Mouse (Mus musculus): ENCODE data around the gene Zbtb25.

The Zbtb25 gene

DNA sequence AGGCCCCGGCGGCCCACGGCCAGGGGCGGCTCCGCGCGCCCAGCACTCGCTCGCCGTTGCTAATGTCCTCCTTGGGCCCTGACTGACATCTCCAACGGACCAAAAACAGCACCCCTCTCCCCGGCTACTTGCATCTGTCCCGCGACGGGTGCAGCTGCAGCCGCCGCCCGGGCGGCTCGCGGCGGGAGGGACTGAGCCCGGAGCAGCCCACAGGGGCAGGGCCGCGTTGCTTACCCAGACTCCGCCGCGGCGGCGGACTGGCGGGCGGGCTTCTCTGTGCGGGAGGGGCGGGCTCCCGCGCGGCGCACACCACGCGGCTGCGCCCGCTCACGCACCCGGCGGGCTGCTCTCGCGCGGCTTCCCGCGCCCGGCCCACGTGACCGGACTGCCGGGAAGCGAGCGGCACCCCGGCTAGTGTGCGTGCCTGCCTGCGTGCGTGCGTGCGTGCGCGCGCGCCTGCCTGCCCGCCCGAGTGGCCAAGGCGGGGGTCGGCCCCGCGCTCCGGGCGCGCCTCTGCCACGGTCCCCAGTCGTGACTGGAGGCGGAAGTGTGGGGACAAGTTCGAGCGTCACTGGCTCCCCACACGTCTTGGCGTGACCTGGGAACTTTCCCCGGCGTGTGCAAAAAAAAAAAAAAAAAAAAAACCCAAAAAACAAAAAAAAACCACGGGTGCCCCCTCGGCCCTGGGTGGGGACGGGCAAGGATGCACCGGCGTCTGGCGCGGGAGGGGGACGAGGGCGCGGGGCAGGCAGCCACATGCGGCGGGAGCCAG is at the start of gene Zbtb25:
Gene Zbtb25 (minus strand): TSS at position 397 of the 772 bp plus-strand sequence.
- peak; percentile 85 for DNase-seq (ENCODE audit: extremely low spot score)

DNA sequence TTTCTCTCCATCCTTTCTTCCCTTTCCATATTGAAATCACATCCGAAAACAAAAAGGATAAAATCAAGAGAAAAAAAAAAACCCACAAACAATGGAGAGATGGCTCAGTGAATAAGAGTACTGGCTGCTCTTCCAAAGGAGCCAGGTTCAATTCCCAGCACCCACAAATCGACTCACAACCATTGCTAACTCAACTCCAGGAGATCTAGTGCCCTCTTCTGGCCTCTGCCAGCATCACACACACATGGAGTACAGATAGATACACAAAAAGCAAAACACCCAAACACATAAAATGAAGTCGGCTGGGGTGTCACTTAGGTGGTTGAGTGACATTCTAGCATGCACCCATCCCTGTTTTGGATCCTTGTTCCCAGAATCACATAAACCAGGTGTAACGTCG is 48.9 kb upstream of the Zbtb25 start:
- DNase-seq (ENCODE audit: extremely low spot score), result no peak

DNA sequence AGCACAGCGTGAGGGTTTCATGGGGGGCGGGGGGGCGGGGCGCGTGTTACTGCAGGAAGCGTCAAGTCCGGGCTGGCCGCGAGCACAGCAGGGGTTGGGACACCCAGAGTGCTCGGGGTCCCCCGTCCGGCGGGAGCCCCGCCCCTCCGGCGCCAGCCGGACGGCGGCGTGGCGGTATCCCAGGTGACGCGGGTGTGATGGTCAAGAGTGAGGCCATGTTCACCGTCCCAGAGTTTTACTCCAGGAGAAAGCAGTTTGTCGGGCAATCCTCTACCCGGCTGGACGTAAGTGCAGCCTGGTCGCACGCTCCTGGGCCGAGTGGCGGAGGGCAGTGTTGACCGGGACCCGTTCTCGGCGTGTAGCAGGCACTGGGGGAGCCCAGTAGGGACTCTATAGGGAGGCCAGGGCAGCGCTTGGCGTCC is 48.0 kb upstream of the Zbtb25 start, which contains the start of gene Ppp1r36:
Gene Ppp1r36 (plus strand): TSS at position 106 of the 422 bp plus-strand sequence.
- DNase-seq (ENCODE audit: extremely low spot score), result peak; percentile 55

DNA sequence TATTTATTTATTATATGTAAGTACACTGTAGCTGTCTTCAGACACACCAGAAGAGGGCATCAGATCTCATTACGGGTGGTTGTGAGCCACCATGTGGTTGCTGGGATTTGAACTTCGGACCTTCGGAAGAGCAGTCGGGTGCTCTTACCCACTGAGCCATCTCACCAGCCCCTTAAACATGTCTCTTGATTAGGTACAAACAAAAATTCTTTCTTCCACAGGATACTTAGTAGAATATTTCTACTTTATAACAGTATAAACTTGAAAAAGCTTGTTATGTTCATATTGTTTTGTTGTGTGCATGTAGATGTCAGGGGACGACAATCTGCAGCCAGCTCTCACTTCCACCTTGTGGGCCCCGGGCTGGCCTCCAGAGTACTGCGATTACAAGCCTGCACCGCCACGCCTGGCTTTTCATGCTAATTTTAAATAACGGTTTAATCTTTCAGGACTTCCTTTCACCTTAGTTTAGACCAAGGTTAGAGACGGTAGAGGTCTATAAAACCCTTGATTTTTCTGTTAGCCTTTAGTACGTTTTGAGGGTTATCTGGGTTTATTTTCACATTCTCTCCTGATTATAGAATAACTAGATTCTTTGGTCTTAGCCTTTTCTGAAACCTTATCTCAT is 46.1 kb upstream of the Zbtb25 start:
- no peak for DNase-seq (ENCODE audit: extremely low spot score)

DNA sequence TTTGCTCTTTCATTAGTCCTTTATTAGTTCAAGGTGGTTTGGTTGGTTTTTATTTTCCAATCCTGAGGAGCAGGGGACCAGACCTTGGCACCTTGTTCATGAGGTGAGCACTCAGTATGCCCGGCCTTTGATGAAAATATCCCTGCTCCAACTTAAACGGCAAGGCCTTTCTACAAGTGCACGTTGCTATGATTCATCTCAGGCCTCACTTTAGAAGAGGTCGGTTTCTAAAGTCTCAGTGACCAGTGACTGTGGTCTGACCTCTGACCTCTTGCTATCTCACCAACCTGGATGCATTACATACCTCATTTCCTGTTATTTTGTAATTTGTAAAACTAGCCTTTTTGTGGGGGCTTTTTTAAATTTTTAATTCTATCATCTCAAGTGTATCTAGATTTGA is 39.8 kb upstream of the Zbtb25 start:
- no peak for DNase-seq (ENCODE audit: extremely low spot score)

DNA sequence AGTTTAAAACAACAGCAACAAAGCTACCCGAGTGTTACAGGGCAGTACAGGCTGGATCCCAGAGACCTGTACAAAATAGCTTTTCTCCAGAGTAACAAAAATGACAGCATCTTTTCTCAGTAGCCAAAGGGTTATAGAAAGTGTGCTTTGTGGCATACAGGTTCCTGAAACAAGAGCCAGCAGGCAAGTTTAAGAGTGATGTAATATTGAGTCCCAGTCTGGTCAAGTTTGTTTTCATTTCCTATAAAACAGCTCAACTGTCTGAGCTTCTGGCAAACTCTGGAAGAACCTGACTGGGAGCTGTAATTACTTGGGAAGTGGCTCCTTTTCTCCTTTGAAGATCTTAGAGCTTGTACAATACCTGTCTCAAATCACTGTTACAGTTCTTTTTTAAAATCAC is 37.8 kb upstream of the Zbtb25 start:
- DNase-seq (ENCODE audit: extremely low spot score), result peak; percentile 14

DNA sequence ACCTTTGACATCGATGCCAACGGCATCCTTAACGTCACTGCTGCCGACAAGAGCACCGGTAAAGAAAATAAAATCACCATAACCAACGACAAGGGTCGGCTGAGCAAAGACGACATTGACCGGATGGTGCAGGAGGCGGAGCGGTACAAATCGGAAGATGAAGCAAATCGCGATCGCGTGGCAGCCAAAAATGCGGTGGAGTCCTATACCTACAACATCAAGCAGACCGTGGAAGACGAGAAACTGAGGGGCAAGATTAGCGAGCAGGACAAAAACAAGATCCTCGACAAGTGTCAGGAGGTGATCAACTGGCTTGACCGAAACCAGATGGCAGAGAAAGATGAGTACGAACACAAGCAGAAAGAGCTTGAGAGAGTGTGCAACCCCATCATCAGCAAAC is 36.6 kb upstream of the Zbtb25 start:
- peak; percentile 43 for DNase-seq (ENCODE audit: extremely low spot score)

DNA sequence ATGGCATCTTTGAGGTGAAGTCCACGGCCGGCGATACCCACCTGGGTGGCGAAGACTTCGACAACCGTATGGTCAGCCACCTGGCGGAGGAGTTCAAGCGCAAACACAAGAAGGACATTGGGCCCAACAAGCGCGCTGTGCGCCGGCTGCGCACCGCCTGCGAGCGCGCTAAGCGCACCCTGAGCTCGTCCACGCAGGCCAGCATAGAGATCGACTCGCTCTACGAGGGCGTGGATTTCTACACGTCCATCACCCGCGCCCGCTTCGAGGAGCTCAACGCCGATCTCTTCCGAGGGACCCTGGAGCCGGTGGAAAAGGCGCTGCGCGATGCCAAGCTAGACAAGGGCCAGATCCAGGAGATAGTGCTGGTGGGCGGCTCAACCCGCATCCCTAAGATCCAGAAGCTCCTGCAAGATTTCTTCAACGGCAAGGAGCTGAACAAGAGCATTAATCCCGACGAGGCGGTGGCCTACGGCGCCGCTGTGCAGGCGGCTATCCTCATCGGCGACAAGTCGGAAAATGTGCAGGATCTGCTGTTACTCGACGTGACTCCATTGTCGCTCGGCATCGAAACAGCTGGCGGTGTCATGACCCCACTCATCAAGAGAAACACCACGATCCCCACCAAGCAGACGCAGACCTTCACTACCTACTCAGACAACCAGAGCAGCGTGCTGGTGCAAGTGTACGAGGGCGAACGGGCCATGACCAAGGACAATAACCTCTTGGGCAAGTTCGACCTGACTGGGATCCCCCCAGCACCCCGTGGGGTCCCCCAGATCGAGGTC is 36.0 kb upstream of the Zbtb25 start:
- peak; percentile 48 for DNase-seq (ENCODE audit: extremely low spot score)

DNA sequence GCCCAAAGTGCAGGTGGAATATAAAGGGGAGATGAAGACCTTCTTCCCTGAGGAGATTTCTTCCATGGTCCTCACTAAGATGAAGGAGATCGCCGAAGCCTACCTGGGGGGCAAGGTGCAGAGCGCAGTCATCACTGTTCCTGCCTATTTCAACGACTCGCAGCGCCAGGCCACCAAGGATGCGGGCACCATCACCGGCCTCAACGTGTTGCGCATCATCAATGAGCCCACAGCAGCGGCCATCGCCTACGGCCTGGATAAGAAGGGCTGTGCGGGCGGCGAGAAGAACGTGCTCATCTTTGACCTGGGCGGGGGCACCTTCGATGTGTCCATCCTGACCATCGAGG is 35.4 kb upstream of the Zbtb25 start:
- DNase-seq (ENCODE audit: extremely low spot score), result peak; percentile 9

DNA sequence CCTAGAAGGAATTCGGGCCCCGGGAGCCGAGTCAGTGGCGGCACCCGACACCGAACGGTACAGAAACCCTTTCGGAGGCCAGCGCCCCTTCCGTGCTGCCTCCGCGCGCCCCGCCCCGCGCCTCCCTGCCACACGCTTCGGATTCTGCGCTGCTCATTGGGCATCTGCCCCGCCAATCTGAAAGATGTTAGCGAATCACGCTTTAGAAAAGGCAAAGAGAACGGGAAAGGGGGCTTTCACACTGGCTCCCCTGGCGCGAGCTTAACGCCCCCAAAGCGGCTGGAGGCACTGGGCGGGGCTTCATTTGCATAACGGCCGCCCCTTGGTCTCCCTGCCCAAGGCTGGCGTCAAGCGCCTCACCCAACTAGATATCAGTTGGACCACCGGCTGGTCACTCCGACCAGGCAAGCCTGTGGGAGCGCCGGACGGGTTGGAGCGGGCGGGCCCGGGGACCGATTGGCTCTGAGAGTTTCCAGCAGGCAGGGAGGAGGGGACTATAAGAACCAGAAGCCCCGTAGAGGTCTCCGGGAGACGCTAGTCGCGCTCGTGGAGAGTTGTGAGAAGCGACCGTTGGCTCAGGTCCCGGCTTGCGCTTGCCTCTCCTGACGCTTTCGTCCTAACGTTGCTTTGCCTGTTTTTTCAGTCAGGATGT is 34.6 kb upstream of the Zbtb25 start, which contains the start of gene Hspa2:
Gene Hspa2 (plus strand): TSS at position 291 of the 652 bp plus-strand sequence.
- DNase-seq (ENCODE audit: extremely low spot score), result peak; percentile 99

DNA sequence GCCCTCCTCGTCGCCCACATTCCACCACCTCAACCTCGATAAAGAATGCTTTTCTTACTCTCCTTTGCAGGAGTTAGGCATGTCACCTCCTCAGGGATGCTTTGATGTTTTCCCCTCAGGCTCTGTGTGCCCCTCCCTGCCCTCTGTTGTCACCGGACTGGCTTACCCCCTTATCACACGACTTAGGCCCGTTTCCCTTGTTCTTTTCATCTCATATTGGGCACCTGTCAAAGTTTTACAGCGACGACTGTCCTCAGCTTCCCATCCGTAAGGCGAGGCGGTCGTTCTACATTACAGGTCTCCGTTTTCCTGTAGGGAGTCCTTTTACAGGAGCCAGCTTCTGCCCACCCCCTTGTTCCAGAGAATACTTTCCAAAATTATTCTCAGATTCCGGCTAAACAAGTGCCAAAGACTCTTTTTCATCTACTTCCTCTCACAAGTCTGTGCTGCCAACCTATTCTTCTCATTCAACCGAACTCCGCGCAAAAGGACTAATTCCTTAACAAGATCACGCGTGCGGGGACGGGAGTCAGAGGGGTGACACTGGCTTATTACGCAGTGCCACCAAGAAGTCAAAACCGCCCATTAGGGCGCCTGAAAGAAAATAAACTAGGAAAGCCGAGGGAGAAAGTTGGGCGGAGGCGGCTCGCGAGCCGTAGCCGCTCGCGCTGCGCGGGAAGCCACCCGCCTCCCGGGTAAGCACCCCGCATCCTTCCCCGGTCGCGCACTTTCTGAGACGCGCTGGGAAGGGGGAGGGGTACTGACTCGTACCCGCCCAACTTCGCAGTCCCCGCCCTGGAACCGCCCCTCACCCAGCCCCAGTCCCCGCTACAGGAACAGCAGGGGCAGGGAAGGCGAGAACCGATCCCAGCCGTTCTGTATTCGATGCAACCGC is 33.8 kb upstream of the Zbtb25 start:
- no peak for DNase-seq (ENCODE audit: extremely low spot score)

DNA sequence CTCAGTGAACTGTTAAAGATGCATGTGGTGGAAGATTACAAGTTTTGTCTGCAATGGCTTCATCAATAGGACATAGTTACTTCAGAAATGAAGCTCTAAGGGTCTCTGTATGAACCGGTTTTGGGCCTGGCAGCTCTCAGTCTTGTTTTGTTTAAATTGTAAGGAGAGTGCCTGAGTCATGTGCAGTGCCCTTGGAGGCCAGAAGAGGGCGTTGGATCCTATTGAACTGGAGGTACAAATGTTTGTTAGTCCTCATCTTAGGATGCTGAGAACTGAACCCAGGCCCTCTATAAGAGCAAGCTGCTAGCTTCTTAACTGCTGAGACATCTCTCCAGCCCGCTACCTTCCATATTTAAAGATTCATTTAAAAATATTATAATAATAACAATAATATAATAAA is 32.3 kb upstream of the Zbtb25 start:
- DNase-seq (ENCODE audit: extremely low spot score), result no peak

DNA sequence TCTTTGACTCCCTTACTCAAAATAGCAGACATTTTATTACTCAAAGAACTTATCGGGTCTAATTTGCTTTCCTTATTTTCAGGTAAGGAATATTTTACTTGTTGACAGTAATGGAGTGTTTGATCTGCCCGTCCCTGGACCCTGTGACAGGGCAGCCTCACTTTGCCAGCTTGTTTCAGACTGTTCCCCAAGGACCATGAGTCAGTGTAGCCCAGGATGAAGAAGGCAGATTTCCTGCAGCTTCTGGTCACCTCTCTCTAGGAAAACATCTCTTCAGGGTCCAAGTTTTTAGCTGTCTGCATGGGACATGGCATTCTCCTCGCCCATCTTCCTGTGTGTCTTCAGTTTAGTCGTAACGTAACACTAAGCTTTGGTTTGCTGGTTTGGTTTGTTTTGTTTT is 27.9 kb upstream of the Zbtb25 start:
- DNase-seq (ENCODE audit: extremely low spot score), result no peak

DNA sequence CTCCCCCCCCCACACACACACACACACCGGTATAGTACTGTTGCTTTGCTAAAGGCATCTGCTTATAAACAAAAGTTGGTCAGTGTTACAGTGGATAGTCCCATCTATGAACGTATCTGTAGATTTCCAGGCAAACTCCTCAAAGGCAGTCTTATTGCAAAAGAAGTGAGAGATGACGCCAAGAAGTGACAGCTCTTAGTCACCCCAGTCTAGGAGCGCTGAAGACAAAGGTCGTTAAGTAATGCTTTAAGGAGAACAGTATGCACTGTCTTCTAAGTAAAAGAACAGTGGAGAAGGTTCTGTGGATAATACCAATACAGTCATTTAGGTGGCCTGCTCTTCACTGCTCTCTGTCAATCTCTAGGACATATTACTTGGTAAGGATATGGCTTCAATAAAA is 23.6 kb upstream of the Zbtb25 start:
- no peak for DNase-seq (ENCODE audit: extremely low spot score)

DNA sequence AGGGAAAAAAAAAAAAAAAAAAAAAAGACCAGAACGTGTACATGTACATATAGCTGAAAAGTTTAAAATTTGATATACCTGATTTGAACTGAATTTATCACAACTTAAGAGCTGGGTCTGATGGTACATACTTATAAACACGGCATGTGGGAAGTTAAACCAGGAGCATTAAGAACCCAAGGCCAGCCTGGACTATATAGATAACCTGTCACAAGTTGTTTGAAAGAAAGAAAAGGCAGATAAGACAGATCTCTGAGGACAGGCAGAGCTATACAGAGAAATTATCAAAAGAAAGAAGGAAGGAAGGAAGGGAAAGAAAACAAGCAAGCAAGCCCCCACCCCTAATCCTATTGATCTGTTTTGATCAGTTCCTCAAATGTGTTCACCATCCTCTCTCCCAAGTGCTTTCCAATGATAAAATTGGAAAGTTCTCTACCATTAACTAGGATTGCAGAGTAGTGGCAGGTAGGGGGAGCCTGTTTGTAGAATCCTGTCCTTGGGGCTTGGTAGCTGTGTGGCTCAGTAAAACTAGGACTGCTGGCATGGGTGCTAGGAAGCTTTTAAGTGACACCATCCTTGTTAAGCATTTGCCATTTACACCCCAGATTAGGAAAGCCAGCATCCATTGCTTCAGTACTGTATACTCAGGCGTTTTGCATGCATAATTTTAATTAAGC is 22.3 kb upstream of the Zbtb25 start:
- DNase-seq (ENCODE audit: extremely low spot score), result no peak

DNA sequence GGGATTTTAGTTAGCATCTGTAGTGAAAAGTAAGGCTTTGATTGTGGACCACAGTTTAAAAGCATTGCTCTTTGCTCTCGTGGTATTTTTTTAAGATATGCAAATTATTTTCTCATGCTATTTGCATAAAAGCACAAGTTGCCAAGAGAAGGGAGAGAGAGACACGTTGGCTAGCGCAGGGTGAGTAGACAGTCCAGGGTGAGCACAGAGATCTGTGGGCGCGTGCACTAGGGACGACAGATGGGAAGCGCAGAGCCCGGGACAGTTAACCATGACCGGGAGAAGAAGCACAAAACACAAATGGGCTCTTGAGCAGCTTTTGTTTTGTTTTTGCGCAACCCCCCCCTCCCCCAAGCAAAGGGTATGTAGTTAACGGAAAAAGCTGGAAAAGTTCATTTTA is 19.4 kb upstream of the Zbtb25 start:
- DNase-seq (ENCODE audit: extremely low spot score), result no peak

DNA sequence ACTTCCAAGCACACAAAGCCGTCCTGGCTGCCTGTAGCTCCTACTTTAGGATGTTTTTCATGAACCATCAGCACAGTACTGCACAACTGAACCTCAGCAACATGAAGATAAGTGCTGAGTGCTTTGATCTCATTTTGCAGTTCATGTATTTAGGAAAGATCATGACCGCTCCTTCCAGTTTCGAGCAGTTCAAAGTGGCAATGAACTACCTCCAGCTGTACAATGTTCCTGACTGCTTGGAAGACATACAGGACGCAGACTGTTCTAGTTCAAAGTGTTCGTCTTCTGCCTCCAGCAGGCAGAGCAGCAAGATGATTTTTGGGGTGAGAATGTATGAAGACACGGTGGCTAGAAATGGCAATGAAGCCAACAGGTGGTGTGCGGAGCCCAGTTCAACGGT is 15.9 kb upstream of the Zbtb25 start:
- DNase-seq (ENCODE audit: extremely low spot score), result no peak

DNA sequence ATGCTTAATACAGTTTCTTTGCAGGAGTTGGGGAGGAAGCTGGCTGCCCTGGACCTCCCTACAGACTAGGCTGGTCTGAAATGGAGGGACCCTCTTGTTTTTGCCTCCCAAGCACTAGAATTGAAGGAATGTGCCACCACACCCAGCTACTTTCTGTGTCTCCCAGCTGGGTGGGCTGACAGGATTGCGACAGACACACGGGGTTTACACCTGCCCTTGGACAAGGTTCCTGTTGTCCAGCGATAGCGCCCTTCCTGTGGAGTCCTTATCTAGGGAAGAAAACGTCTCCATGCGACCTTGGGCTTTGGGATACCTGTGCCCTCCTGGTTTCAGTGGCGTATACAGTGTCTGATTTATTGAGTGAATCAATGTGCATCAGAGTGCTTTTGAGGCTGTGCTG is 10.7 kb upstream of the Zbtb25 start:
- no peak for DNase-seq (ENCODE audit: extremely low spot score)

DNA sequence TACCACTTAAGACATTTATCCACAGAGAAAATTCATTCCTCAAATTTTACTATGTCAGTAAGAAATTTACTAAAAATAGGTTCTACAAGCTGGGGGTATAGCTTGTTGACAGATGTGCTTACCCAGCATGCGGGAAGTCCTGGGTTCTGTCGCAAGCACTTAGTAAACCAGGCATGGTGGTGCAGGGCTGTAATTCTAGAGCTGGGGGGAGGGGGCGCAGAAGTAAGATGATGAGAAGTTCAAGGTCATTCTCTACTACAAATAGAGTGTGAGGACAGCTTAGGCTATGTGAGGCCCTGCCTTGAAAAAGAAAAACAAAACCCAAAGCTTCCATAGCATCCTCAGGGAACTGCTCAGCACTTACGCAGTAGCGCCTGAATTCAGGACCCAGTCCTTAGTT is 9.2 kb upstream of the Zbtb25 start:
- no peak for DNase-seq (ENCODE audit: extremely low spot score)

DNA sequence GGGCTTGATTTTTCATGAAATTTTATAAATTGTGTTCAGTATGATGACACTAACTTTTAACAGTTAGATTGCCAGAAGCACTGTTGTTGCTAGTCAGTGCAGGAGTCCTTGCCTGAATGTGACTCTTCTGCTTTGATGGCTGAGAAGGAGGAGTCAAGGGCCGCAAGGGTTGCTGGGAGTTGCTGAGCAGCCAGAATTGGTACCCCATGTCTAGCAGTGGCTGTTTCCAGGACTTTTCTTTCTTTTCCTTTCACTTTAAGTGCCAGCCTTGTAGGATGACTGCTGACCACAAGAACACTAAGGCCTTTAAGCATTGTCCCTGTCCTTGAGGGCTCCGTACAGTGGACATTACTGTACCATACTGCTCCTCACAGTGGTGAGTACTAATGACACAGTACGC is 8.3 kb upstream of the Zbtb25 start:
- DNase-seq (ENCODE audit: extremely low spot score), result no peak

DNA sequence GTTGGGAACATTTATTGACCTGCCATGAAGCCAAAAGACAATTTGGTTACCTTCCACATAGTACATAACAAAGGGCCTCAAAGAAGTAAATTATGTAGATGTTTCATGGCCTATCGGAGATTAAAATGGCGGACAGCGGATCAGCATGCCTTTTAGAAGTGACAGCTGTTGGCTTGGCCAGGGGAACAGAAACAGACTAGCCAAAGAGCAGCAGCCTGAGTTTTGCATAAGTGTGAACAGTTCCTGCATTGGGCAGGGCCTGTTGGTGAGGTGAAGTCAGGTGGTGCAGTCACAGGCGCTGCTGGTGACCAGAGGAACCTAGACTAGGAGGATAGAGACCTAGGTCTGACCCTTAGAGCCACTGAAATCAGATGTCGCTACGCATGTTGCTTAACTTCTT is 7.7 kb upstream of the Zbtb25 start:
- no peak for DNase-seq (ENCODE audit: extremely low spot score)
